Mouse (Mus musculus): Measurements from ENCODE around the gene Zfp987. TPM values are rescaled to one million over a fixed set of nuclear protein-coding genes. Genes with fewer than 3 reads are reported as not detected.
"Not testable (repeated sequence)": the region's sequence is repeated elsewhere in the genome, so short reads cannot be mapped to it uniquely, and the experiment has no call there.

The Zfp987 gene
- total RNA-seq, 2 experiments from 2014 or later, result not detected

DNA sequence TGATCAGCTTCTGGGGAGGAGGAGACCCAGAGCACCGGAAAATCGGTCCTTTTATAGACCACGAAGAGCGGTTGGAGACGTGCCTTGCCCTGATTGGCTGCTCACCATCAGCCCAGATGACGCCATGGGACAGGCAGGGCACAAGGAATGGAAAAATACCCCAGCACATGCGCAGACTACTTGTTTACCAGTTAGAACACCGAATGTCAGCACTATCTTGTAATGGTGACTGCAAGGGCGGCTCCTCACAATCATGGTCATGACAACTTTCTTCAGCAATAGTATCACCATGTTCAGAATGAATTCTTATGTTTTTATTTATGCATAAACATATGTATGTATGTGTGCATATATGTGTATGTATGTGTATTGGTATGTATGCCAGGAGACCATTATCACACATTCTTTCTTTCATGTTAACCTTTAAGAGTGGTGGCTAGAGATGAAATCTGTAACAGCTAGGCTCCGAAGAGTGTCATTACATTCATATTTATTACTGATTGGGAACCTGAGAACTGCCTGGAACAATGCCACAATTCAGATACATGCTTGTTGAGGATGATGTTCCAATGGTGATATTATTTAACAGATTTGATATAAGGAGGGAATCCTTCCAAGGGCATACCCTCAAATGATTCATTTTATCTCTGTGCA lies 70.9 kb downstream of the Zfp987 start:
- DNase-seq (ENCODE audit: low spot score in 2 of 2); H3K27ac ChIP-seq; H3K4me3 ChIP-seq: not testable (repeated sequence)

DNA sequence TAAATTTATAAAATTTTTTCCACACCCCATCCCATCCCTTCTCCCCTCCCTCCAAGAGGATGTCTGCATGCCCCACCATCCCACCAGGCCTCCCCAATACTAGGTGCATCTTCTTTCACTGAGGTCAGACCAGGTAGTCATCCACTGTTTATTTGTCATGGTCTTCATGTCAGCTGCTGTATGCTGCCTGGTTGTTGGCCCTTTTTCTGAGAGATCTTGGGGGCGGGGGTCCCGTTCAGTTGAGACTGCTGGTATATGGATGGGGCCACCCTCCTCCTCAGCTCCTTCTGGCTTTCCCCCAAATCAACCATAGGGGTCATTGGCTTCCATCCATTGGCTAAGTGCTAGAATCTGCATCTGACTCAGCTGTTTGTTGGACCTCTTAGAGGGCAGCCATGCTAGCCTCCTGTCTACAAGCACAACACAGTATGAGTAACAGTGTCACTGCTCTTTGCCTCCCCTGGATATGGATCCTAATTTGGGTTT lies 71.7 kb downstream of the Zfp987 start:
- DNase-seq (ENCODE audit: low spot score in 2 of 2); H3K27ac ChIP-seq; H3K4me3 ChIP-seq: not testable (repeated sequence)

DNA sequence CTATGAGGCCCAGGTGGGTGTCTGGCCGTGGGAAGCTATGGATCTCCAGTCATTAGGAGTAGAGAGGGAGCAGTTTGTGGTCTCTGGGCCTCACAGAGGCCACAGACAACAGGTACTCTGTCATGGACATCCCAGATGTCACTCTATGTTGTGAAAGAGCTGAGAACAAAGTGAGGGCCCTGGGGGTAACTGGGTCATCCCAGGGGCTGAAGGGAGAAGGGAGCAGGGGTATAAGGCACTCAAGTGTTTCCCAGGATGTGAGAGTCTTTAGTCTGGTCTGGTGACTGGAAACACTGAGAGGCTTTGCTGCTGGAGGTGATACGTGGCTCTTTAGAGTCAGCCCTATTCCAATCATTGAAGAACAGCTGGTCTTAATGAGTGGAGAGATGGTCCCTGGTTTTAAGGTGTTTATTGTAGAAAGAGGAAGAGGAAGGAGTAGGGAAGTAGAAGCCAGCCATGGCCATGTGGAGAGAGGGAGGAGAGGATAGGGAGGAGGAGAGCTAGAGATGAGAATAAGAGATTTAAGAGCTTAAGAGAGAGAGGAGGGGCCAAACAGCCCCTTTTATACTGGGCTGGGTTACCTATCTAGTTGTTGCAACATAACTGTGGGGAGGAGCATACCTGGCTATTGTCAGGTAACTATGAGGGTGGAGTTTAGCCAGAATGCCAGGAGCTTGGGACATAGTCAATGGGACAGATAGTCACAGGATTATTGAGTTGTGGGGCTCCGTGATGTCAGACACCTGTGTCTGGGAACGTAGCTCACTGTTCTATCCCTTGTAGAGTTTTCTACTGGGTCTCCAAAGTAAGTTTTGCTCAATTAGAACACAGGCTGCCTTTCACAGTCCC lies 76.5 kb downstream of the Zfp987 start:
- DNase-seq (ENCODE audit: low spot score in 2 of 2); H3K4me3 ChIP-seq; H3K27ac ChIP-seq: not testable (repeated sequence)

Other genes starting within 250 kb of the Zfp987 start
- gene Zfp986, start 228.5 kb upstream of the Zfp987 start, total RNA-seq (2021), result under 1 TPM in 1 of 2 experiments, not detected in 1; 0.25 TPM
- not detected for gene Zfp600, start 59.5 kb downstream of the Zfp987 start, total RNA-seq (2021)

All from layer of hippocampus, adult 2 months (tissue).